Mouse (Mus musculus): ENCODE data around the gene Clk2. TPM values are rescaled to one million over a fixed set of nuclear protein-coding genes. Genes with fewer than 3 reads are reported as not detected.
A peak's percentile ranks its signal among the peaks of the same experiment; 100 is the strongest.

The Clk2 gene
- polyA plus RNA-seq, 1 experiment from 2014 or later = 8.5 TPM

GRCm38 (mm10) chr3:89136365-89136764 is 28.2 kb upstream of the Clk2 start:
- peak overlapping the region; percentile 75 for H3K4me2 ChIP-seq
- peak; percentile 56 for ATAC-seq (ENCODE audit: insufficient read depth)
- no peaks in the 10 kb centered on the region for H3K27me3 ChIP-seq
- peaks cover 27% of the 10 kb centered on the region for H3K36me3 ChIP-seq (replicated peaks)
- WGBS (ENCODE audit: insufficient replicate concordance) = 5% methylated on average over 9 of the region's 9 CpGs
- H3K27ac ChIP-seq (replicated peaks) = peak overlapping the region; percentile 90
- peaks cover 93% of the 10 kb centered on the region for H3K4me1 ChIP-seq (replicated peaks)
- peak overlapping the region; percentile 69 for H3K9ac ChIP-seq
- peak overlapping the region; percentile 70 for H3K4me3 ChIP-seq (replicated peaks)
- no peaks in the 10 kb centered on the region for H3K9me3 ChIP-seq (replicated peaks)

GRCm38 (mm10) chr3:89144821-89145220 is 19.8 kb upstream of the Clk2 start:
- no peak overlapping the region for H3K9ac ChIP-seq

GRCm38 (mm10) chr3:89145566-89145965 is 19.0 kb upstream of the Clk2 start:
- H3K27ac ChIP-seq (replicated peaks) = peak overlapping the region; percentile 45; the same call in 1 of the 2 replicates

More at GRCm38 (mm10) chr3:89144821-89145220, 19.8 kb upstream of the Clk2 start:
- Histone ChIP-seq H3K27me3 (peaks cover 17% of the 10 kb centered on the region; the same call in 1 of the 2 replicates), H3K4me2 (no peak overlapping the region), H3K4me1 (replicated peaks) (peaks cover 95% of the 10 kb centered on the region), H3K4me3 (replicated peaks) (no peak overlapping the region), H3K9me3 (replicated peaks) (no peaks in the 10 kb centered on the region), H3K36me3 (replicated peaks) (peaks cover 67% of the 10 kb centered on the region), H3K27ac (replicated peaks) (peak overlapping the region; percentile 45; the same call in 1 of the 2 replicates)
- no peak for ATAC-seq (ENCODE audit: insufficient read depth)
- WGBS (ENCODE audit: insufficient replicate concordance) = 77% methylated on average over 10 of the region's 10 CpGs

GRCm38 (mm10) chr3:89147101-89147978 is 17.3 kb upstream of the Clk2 start:
- Histone ChIP-seq H3K27me3 (peaks cover 34% of the 10 kb centered on the region), H3K36me3 (replicated peaks) (peaks cover 41% of the 10 kb centered on the region), H3K4me1 (replicated peaks) (peaks cover 86% of the 10 kb centered on the region), H3K4me3 (replicated peaks) (peak overlapping the region; percentile 49), H3K9me3 (replicated peaks) (no peaks in the 10 kb centered on the region), H3K27ac (replicated peaks) (peak overlapping the region; percentile 80), H3K4me2 (peak overlapping the region; percentile 85), H3K9ac (peak overlapping the region; percentile 44; the same call in 1 of the 2 replicates)
- WGBS (ENCODE audit: insufficient replicate concordance) = 17% methylated on average over 26 of the region's 26 CpGs
- peak; percentile 88 for ATAC-seq (ENCODE audit: insufficient read depth)

More at GRCm38 (mm10) chr3:89145566-89145965, 19.0 kb upstream of the Clk2 start:
- Histone ChIP-seq H3K4me1 (replicated peaks) (peaks cover 91% of the 10 kb centered on the region), H3K36me3 (replicated peaks) (peaks cover 59% of the 10 kb centered on the region), H3K4me2 (no peak overlapping the region), H3K9ac (no peak overlapping the region), H3K27me3 (peaks cover 25% of the 10 kb centered on the region), H3K9me3 (replicated peaks) (no peaks in the 10 kb centered on the region), H3K4me3 (replicated peaks) (no peak overlapping the region)
- WGBS (ENCODE audit: insufficient replicate concordance) = 76% methylated on average over 8 of the region's 8 CpGs
- no peak for ATAC-seq (ENCODE audit: insufficient read depth)

GRCm38 (mm10) chr3:89147979-89148311 is 16.6 kb upstream of the Clk2 start:
- peak; percentile 42; the same call in 1 of the 2 replicates for ATAC-seq (ENCODE audit: insufficient read depth)
- H3K4me1 ChIP-seq (replicated peaks) = peaks cover 84% of the 10 kb centered on the region
- H3K36me3 ChIP-seq (replicated peaks) = peaks cover 35% of the 10 kb centered on the region
- H3K9me3 ChIP-seq (replicated peaks) = no peaks in the 10 kb centered on the region
- H3K9ac ChIP-seq = peak overlapping the region; percentile 44; the same call in 1 of the 2 replicates
- H3K27me3 ChIP-seq = peaks cover 40% of the 10 kb centered on the region
- 15% methylated on average over 15 of the region's 15 CpGs for WGBS (ENCODE audit: insufficient replicate concordance)
- peak overlapping the region; percentile 49 for H3K4me3 ChIP-seq (replicated peaks)
- H3K4me2 ChIP-seq = peak overlapping the region; percentile 85
- peak overlapping the region; percentile 80 for H3K27ac ChIP-seq (replicated peaks)

- peak overlapping the region; percentile 85 for H3K4me2 ChIP-seq
- WGBS (ENCODE audit: insufficient replicate concordance) = 76% methylated on average over 14 of the region's 14 CpGs
- H3K27me3 ChIP-seq = peaks cover 44% of the 10 kb centered on the region
- peak overlapping the region; percentile 80; the same call in 1 of the 2 replicates for H3K27ac ChIP-seq (replicated peaks)
- H3K4me1 ChIP-seq (replicated peaks) = peaks cover 79% of the 10 kb centered on the region
- H3K4me3 ChIP-seq (replicated peaks) = no peak overlapping the region
- H3K9me3 ChIP-seq (replicated peaks) = no peaks in the 10 kb centered on the region
- no peak overlapping the region for H3K9ac ChIP-seq
- H3K36me3 ChIP-seq (replicated peaks) = peaks cover 29% of the 10 kb centered on the region
- ATAC-seq (ENCODE audit: insufficient read depth) = no peak
These were observed 16.0 kb upstream of the Clk2 start for GRCm38 (mm10) chr3:89148567-89148966.

- Histone ChIP-seq H3K27ac (replicated peaks) (no peak overlapping the region), H3K27me3 (peaks cover 51% of the 10 kb centered on the region), H3K4me3 (replicated peaks) (no peak overlapping the region), H3K9me3 (replicated peaks) (no peaks in the 10 kb centered on the region), H3K4me2 (0 out of 2 replicates have a peak overlapping the region, but pooled peaks have one; percentile 0), H3K4me1 (replicated peaks) (peaks cover 46% of the 10 kb centered on the region), H3K36me3 (replicated peaks) (no peaks in the 10 kb centered on the region), H3K9ac (no peak overlapping the region)
- WGBS (ENCODE audit: insufficient replicate concordance) = 35% methylated on average over 17 of the region's 17 CpGs
- ATAC-seq (ENCODE audit: insufficient read depth) = 0 out of 2 replicates have a peak, but pooled peaks have one; percentile 4
These were observed 12.3 kb upstream of the Clk2 start for GRCm38 (mm10) chr3:89152084-89152835.

GRCm38 (mm10) chr3:89156951-89157350 is 7.6 kb upstream of the Clk2 start:
- no peak for ATAC-seq (ENCODE audit: insufficient read depth)
- Histone ChIP-seq H3K27ac (replicated peaks) (no peak overlapping the region), H3K9me3 (replicated peaks) (no peaks in the 10 kb centered on the region), H3K9ac (no peak overlapping the region), H3K4me3 (replicated peaks) (no peak overlapping the region), H3K4me2 (no peak overlapping the region), H3K36me3 (replicated peaks) (no peaks in the 10 kb centered on the region), H3K4me1 (replicated peaks) (peaks cover 27% of the 10 kb centered on the region), H3K27me3 (peaks cover 52% of the 10 kb centered on the region)
- WGBS (ENCODE audit: insufficient replicate concordance) = 66% methylated on average over 8 of the region's 8 CpGs

- Histone ChIP-seq H3K27me3 (peaks cover 42% of the 10 kb centered on the region), H3K36me3 (replicated peaks) (no peaks in the 10 kb centered on the region), H3K4me2 (no peak overlapping the region; the same call in 1 of the 2 replicates), H3K27ac (replicated peaks) (no peak overlapping the region), H3K4me3 (replicated peaks) (no peak overlapping the region; the same call in 1 of the 2 replicates), H3K9ac (no peak overlapping the region), H3K9me3 (replicated peaks) (no peaks in the 10 kb centered on the region), H3K4me1 (replicated peaks) (peaks cover 19% of the 10 kb centered on the region)
- WGBS (ENCODE audit: insufficient replicate concordance) = 19% methylated on average over 7 of the region's 7 CpGs
- no peak for ATAC-seq (ENCODE audit: insufficient read depth)
These were observed 5.9 kb upstream of the Clk2 start for GRCm38 (mm10) chr3:89158651-89159050.

GRCm38 (mm10) chr3:89159211-89159610 is 5.4 kb upstream of the Clk2 start:
- H3K9ac ChIP-seq = no peak overlapping the region
- WGBS (ENCODE audit: insufficient replicate concordance) = 1% methylated on average over 13 of the region's 13 CpGs
- peak; percentile 27; the same call in 1 of the 2 replicates for ATAC-seq (ENCODE audit: insufficient read depth)

More at GRCm38 (mm10) chr3:89159211-89159610, 5.4 kb upstream of the Clk2 start:
- Histone ChIP-seq H3K4me2 (peak overlapping the region; percentile 99), H3K9me3 (replicated peaks) (no peaks in the 10 kb centered on the region), H3K4me1 (replicated peaks) (peaks cover 25% of the 10 kb centered on the region), H3K36me3 (replicated peaks) (no peaks in the 10 kb centered on the region), H3K4me3 (replicated peaks) (peak overlapping the region; percentile 60), H3K27me3 (peaks cover 40% of the 10 kb centered on the region), H3K27ac (replicated peaks) (no peak overlapping the region)
